Mouse (Mus musculus): ENCODE measurements around the gene Cct7.

DNA sequence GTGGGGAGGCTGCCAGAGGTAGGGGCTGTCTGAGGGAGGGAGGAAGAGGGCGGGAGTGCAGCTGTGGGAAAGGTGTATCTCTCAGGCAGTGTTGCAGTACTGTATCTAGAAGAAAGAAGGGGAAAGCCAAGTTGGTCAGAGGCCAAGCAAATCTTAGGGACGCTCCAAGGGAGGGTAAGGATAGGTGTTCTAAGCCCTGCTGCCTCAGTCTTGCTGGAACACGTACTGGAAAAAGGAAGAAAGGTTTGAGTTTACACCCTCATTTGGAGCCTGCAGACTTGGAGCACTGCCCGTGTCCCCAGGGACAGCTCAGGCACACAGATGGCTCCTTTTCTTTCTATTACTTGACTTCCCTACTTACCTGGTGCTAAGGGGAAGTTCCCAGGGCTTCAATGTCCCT lies 10.2 kb upstream of the Cct7 start:
- TF ChIP-seq CTCF (IDR thresholded peaks at IDR 0.05; ENCODE audit: control insufficient read depth, insufficient read depth, insufficient replicate concordance, low read depth, low read length) (no peak), POLR2A (IDR thresholded peaks at IDR 0.05; ENCODE audit: control insufficient read depth, low read depth, low read length) (no peak)
